Mouse (Mus musculus): ENCODE measurements at regions not wholly inside any gene's neighbourhood (a gene's known extent, or its start where the extent isn't known, plus 50 kb on each side); places are given as distances from the start of the nearest gene placed in this dataset.
A peak's percentile ranks its signal among the peaks of the same experiment; 100 is the strongest.

DNA sequence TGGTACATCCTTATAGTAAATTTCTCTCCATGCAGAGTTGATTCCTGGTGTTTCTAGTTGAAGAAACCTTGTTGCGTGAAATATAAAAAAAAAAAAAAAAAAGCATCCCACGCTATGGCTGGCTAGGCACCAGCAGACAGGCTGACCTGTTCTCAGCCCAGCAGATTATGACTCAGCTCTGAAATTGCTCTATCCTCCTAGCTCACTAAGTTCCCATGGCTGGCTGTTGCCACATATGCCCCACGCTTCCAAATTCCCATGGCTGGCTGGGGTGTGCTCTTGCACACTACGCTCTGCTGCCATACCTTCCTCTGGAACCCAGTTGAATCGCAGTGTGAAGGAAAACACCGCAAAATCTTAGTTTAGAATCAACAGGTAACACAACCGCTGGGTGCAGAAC lies 270.1 kb downstream of the Mid1ip1 start:
- no peak for DNase-seq (ENCODE audit: extremely low spot score in 1 of 2, low spot score in 2 of 2)
- intact Hi-C loops (cut with DNase I) = no loop called here

DNA sequence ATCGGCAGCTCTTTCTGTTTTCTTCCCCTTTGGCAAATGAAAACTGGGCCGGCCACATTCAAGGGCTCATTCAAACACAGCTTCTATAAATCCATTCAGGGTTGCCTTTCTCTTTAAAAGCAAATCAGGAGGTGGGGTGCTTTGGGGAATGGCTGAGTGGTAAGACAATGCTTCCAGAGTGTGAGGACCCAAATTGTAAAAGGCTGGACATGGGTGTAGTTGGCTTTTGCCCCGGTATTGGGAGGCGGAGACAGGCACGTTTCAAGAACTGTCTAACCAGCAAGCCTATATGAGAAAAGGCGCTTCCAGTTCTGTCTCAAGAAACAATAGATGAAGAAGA lies 277.0 kb downstream of the Mid1ip1 start:
- intact Hi-C loops (cut with DNase I) = loop anchor here (10.0 kb wide), 1 partner anchor 277 kb away; the partner anchor contains the start of gene Mid1ip1
- no peak for DNase-seq (ENCODE audit: extremely low spot score in 1 of 2, low spot score in 2 of 2)

DNA sequence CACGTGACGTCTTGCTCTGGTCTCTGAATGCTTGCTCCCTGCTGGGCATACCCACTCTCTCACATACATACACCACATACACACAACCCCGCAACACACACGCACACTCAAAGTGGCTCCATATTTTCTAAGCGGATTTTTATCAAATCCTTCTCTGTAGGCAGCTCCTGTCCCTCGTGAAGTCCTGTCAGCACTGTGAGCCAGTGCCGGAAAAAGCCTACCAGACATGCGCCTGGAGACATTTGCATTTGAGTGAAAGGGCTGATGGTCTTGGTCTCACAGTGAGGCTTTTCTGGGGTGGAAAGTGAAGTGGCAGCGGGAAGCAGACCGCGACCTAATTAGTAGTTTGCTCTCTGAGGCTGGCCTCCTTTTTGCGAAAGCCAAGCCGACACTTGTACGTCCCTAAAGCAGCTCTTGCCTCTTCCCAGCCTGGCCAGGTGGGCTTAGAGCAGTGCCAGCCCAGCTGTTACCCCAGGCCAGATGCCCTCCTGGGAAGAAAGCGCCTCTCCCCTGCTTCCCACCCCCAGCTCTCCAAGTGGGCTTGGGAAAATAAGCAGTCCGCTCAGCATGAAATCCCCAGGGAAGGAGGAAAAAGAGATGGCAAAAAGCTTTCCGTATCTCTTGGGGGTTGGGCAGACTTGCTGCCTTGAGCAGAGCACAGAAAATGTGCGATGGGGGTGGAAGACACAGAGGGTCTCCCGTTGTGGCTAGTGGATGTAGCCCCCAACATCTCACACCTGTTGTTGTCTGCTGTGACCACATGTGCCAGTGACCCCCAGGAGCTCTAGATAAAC lies 277.6 kb downstream of the Mid1ip1 start:
- intact Hi-C loops (cut with DNase I) = loop anchor here (10.0 kb wide), 1 partner anchor 278 kb away; the partner anchor contains the start of gene Mid1ip1
- peak; percentile 32 to 63 for DNase-seq (ENCODE audit: extremely low spot score in 1 of 2, low spot score in 2 of 2)

DNA sequence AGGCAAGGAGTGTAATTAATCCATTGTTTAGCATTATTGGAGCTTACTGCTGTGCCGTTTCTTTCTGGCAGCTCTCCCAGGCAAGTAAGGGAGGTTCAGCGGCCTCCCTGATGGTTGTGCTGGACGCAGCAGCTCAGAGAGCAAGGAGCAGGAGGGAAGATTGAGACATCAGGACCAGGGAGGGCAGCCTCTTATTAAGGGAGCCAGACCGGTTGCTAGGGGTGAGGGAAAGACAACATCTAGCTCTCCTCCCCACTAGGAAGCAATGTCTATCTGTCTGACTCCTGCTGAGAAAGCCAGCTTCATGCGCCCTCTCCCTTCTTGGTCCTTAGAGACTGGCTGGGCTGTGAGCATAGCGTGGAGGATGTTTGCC lies 278.2 kb downstream of the Mid1ip1 start:
- peak in 1 of 2 experiments; percentile 55 for DNase-seq (ENCODE audit: extremely low spot score in 1 of 2, low spot score in 2 of 2)
- intact Hi-C loops (cut with DNase I) = loop anchor here (10.0 kb wide), 1 partner anchor 278 kb away; the partner anchor contains the start of gene Mid1ip1

DNA sequence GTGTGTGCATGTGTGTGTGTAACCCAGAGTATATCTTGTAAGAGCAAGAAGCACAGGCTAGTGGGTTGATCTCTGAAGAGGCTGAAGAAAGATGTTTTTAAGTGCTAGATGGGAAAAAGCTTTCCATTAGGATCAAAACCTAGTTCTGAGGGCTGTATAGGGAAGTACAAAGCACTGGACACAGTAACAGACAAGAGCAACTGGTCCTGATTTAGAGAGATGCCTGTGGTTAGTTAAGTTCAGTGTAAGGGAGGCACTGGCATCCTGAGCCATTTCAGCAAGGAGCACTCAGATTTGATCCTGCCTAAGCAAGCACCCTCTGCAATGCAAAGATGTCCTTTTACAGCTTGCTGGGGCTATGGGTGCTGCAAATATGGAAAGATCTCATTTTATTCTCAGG lies 280.1 kb downstream of the Mid1ip1 start:
- no peak for DNase-seq (ENCODE audit: extremely low spot score in 1 of 2, low spot score in 2 of 2)

DNA sequence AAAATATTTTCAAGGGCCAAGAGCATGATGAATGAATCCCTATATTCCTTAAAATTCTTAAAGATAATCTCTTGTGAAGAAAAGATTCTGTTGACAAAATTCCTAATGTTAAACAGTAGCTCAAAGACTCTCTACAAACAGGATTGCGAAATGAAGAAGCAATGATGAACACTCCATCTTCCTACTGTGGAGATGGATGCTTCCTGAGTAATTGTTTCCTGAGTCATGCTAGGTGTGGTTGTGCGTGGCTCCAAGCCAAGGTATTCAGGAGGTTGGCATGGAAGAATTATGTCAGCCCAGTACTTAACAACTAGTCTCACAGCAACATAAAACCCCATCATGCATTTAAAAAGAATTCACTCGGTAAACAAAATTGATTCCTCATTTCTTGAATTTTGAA lies 286.4 kb downstream of the Mid1ip1 start:
- intact Hi-C loops (cut with DNase I) = no loop called here
- DNase-seq (ENCODE audit: extremely low spot score in 1 of 2, low spot score in 2 of 2) = no peak

More for the DNA sequence above, 280.1 kb downstream of the Mid1ip1 start:
- intact Hi-C loops (cut with DNase I) = loop anchor here (10.0 kb wide), 1 partner anchor 280 kb away; the partner anchor contains the start of gene Mid1ip1

DNA sequence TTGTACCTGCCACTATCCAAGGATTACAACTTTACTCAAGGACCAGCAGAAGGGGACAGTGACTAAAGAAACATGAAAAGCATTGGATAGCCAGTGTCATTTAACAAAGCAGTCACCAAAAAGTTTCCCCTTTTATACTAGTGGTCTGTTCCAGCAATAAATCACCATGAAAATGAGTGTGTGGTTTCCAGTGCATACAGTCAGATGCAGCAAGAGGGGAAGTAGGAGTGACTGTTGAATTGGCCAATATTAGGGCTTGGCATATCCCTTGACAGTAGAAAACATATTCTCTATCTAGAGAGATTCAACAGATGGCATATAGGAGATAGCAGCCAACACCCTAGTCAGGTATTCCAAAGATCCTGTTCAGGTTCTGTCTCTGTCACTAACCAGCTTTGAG lies 259.8 kb upstream of the H2al1a start:
- intact Hi-C loops (cut with DNase I) = no loop called here
- no peak for DNase-seq (ENCODE audit: extremely low spot score in 1 of 2, low spot score in 2 of 2)

DNA sequence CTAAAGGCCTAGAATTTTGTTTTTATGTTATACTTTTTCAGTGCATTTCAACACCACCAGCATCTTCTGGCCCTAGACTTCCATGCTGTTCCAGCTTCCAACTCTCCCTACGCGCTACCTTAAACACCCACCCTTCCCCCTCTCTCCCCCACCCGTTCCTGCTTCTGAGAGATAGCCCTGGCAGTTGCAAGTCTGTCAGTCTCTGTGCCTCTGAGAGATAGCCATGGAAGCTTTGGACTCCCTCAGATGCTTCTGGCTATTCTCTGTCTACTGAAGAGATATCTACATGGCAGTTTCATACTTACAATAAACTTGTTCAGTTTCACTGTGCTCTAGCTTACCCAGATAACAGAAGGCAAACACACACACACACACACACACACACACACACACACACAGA lies 252.3 kb upstream of the H2al1a start:
- no peak for DNase-seq (ENCODE audit: extremely low spot score in 1 of 2, low spot score in 2 of 2)
- intact Hi-C loops (cut with DNase I) = no loop called here

DNA sequence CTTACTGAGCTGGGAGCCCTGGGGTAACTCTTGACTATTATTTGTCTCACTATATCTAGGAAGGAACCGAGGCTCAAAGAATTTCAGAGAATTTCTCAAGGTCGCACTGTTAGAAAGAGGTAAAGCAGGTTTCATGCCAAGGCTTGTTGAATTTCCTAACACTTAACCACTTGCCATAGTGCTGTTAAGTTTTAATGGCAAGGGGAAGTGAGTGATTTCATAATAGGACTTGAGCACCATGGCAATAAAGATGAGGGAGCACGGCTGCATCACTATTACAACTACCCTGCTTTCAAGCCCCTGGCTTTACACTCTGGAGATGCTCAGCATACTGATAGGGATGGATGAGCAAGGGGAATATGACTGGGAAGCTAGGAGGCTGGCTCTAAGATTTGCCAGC lies 216.9 kb upstream of the H2al1a start:
- intact Hi-C loops (cut with DNase I) = loop anchor here (10.0 kb wide), 1 partner anchor 367 kb away; the partner anchor contains the start of gene Mid1ip1
- no peak for DNase-seq (ENCODE audit: extremely low spot score in 1 of 2, low spot score in 2 of 2)

DNA sequence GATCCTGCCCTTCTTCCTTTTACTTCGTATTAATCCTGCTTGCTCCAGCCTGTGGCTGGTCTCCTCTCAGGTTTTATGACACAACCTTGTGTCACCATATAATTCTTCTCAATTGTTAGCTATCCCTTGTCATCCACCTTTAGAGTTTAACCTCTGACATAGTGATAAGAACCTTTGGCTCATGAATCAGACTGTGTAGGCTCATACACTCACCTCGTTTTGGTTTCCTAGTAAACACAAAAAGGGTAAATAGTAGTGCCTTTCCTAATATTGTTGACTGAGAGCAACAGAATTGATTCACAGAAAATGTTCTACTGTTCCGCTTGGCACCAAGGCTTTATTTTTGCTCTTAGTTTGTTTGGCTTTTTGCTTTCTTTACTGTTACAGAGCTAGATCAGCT lies 216.2 kb upstream of the H2al1a start:
- DNase-seq (ENCODE audit: extremely low spot score in 1 of 2, low spot score in 2 of 2) = no peak
- intact Hi-C loops (cut with DNase I) = loop anchor here (10.0 kb wide), 1 partner anchor 368 kb away; the partner anchor contains the start of gene Mid1ip1

DNA sequence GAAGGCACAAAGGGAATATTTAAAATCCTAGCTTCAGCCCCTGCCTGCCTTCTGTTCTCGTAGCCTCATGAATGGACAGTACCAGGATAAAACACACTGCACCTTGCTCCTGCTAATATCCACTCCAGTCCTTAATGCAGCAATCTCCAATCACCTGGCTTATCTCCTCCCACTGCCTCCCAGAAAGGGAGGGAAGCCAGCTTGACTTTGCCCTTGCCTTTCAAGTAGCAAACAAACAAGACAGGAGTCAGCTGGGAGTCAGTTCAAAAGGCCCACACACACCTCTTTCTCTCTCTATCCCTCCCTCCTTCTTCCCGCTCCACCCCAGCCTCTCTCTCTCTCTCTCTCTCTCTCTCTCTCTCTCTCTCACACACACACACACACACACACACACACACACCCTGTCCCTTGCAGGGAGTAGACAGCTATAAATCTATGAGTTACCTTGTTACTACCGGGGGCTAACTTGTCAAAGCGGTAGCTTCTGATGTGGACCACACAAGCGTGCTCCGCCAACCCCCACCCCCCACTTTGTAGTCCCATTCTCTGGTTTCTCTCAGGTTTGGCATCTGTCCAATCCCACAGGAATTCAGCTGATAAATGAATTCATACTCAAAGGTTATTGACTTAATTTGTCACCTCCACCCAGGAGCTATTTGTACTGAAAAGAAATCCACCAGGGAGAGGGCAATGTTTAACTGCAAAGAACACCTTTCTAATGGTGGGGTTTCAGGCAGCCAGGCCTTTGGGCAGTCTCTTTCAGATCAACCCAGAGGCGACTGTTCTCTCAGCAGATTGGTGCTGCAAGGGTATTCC lies 212.6 kb upstream of the H2al1a start:
- no peak for DNase-seq (ENCODE audit: extremely low spot score in 1 of 2, low spot score in 2 of 2)
- intact Hi-C loops (cut with DNase I) = loop anchor here (10.0 kb wide), 1 partner anchor 372 kb away; the partner anchor contains the start of gene Mid1ip1

DNA sequence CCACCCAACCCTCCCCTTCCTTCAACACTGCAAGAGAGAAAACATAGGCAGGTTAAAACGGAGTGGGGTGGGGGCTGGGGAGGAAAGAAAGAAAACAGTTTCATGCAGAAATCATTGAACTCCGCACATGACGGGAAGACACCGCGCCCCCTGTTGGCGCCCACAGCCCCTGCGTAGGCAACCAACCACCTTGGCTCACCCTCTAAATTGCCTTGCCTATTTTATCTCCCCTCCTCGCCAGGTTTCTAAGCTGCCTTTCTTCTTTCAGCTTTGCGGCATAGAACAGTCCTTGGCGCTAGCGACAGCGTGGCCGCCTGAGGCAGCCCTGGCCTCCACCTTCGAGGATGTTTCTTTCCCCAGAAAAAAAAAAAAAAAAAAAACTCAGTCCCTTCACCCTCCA lies 211.1 kb upstream of the H2al1a start:
- DNase-seq (ENCODE audit: extremely low spot score in 1 of 2, low spot score in 2 of 2) = peak in 1 of 2 experiments; percentile 43
- intact Hi-C loops (cut with DNase I) = loop anchor here (10.0 kb wide), 1 partner anchor 373 kb away; the partner anchor contains the start of gene Mid1ip1

DNA sequence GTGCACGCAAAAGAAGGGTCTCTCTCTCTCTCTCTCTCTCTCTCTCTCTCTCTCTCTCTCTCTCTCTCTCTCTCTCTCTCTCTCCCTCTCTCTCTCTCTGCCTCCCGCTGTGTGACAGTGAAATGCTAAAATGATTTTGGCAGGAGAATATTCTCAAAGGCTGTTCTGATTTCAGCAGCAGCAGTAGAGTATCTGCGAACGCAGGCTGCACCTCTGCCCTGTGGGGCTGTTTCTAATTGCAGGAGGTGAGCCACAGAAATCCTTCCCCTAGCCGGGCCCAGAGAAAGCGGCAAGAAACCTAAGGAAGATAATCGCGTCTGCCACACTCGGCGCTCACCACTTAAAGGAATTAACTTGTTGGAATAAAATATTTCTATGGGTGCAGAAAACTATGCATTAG lies 210.6 kb upstream of the H2al1a start:
- intact Hi-C loops (cut with DNase I) = loop anchor here (10.0 kb wide), 1 partner anchor 374 kb away; the partner anchor contains the start of gene Mid1ip1
- no peak for DNase-seq (ENCODE audit: extremely low spot score in 1 of 2, low spot score in 2 of 2)

DNA sequence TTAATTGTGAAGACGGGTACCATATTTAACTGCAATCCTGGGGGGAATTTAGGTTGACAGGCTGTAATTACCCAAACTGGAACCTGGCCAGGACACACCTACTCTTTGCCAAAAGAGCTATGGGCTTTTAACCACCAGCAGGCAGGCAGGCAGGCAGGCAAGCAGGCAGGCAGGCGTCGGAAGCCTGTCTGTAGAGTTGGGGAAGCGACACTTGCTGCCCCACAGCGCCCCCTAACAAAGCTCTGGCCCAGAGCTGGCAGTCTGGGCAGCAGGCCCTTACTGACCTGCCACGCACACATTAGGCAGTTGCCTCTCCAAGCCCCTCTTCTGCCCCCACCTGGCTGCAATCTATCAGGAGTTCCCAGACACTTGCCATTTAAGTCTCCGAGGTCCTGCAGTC lies 208.6 kb upstream of the H2al1a start:
- DNase-seq (ENCODE audit: extremely low spot score in 1 of 2, low spot score in 2 of 2) = peak; percentile 13 to 68
- intact Hi-C loops (cut with DNase I) = no loop called here

DNA sequence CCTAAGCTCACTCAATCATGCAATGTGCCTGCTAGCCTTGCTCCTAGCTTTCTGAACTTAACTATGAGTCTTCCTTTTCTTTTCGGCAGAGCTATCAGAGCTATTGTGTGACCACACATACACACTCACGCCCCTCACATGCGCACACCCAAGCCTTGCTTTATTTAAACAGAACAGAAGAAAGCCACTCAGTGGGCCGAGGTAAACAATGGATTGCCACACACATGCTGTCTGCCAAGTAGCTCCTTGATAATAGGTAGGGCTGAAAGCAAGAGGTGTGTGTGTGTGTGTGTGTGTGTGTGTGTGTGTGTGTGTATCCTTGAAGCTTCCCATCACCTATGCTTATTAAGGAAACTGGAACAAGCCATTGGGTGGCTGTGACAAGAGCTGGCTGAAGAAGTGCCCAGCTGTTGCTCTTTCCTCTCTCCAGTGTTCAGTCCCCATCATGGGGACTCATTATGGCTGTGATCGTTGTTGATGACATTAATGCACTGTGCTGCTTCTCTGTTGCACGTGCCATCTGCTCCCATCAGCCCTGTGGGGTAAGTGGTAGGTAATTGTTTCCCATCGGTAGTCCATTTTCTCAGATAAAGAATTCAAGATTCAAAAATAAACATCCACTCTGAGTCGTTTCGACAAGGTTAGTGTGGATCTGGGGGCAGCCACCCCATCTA lies 201.3 kb upstream of the H2al1a start:
- intact Hi-C loops (cut with DNase I) = no loop called here
- no peak for DNase-seq (ENCODE audit: extremely low spot score in 1 of 2, low spot score in 2 of 2)

DNA sequence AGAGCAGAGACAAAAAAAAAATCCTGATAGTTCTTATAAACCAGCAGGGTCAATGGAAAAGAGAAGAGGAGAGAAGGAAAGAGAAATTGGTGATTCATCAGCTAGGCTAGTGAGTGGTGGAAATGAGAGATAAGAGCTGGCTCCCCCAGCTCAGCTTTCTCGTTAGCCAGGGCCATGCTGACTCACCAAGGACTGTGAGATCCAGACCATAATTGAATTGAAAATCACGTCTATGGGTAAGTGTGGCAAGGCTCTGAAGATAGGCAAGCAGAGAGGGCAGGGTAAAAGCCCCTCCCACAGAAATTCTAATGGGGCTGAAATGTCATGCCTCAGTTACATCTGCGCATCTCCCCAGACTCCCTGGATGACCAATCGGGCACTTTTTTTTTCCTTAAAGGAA lies 200.7 kb upstream of the H2al1a start:
- intact Hi-C loops (cut with DNase I) = no loop called here
- DNase-seq (ENCODE audit: extremely low spot score in 1 of 2, low spot score in 2 of 2) = no peak

DNA sequence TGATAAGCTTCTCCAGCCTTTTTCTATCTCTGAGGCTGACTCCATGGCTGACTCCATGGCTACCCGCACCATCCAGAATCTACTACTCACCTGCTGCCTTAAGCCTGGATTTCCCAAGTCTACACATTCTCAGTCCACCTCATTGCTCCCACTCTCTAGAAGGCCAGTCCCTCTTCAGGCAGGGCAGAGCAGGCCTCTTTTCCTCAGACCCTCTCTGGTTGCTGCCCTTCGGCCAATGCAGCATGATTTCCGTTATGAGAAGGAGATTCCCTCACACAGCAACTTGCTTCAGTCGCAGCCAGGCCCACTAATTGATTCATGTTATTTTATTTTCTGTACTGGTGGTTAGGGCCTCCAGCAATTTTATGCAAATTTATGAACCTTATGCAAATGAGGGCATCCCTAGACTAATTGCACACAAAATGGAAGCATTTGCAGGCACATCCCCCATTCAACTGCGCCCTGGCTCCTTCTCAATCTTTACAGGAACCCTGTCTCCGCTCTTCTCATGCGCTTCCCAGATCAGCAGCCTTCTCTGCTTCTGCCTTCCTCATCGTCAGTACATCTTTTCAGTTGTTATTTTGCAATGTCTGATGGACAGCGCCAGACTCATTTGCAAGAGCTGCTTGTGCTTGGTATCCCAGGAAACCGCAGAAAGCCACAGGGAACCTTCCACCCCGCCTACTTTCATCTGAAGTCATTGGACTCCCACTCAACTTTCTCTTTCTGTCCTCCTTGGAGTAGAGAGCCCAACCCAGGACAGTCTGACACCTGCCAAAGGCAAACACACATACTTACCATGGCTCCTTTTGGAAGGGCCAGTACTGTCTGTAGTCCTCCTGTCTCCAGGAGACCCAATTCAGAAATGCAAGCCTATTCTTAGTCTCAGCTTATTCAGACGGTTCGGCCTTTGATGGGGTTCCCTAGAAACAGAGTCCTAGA lies 199.6 kb upstream of the H2al1a start:
- intact Hi-C loops (cut with DNase I) = no loop called here

DNA sequence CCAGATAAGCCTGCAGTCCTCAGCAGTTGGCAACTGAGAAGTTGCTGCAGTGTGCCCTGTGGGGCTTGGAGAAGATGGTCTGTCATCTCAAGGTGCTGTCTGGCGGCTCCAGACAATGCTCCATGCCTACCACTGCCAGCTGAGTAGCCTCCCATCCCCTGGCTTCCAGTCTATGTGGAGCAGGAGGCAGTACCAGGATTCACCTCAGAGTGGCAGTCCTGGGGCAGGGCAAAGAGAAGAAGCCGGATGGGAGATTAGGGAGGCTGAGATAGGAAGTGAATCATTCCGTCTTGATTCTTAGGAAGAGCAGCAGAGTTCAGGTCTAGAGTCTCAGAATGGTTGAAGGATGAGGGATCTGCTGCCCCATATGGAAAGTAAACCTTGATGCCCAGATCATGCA lies 198.1 kb upstream of the H2al1a start:
- DNase-seq (ENCODE audit: extremely low spot score in 1 of 2, low spot score in 2 of 2) = peak in 1 of 2 experiments; percentile 27

More for the DNA sequence above, 199.6 kb upstream of the H2al1a start:
- DNase-seq (ENCODE audit: extremely low spot score in 1 of 2, low spot score in 2 of 2) = peak in 1 of 2 experiments; percentile 14

More for the DNA sequence above, 198.1 kb upstream of the H2al1a start:
- intact Hi-C loops (cut with DNase I) = no loop called here

Data from left cerebral cortex, postnatal 10 days (tissue).